Mouse (Mus musculus) gastrocnemius, postnatal 25 days (tissue): ENCODE data around the gene Mturn. TPM values are rescaled to one million over a fixed set of nuclear protein-coding genes. Genes with fewer than 3 reads are reported as not detected.
A peak's percentile ranks its signal among the peaks of the same experiment; 100 is the strongest.

ENCODE experiments used
- DNase-seq: peaks from one replicate; pipeline ENCODE4 v3.0.0; 2022
- long read RNA-seq, 2 experiments: library from polyadenylated mRNA; stranded (forward); transcript quantifications; one replicate each; pipeline ENCODE4 v2.0.0; 2021
- total RNA-seq, 2 experiments: library from RNA; stranded (reverse); gene quantifications; 1 replicate in 1 of 2; 2 replicates in 1 of 2; pipeline ENCODE4 v1.2.3; 2021

Gene Mturn
- total RNA-seq, result 1 to 10 TPM; 6.0 to 6.6 TPM
- long read RNA-seq, experiment 1, full-length matches to known transcripts, result 1 of 5 reads
- long read RNA-seq, experiment 1, partial matches to known transcripts, result 0 of 5 reads
- long read RNA-seq, experiment 1, other reads (novel, unspliced or antisense), result 4 of 5 reads
- long read RNA-seq, experiment 2, full-length matches to known transcripts, result 9 of 12 reads
- long read RNA-seq, experiment 2, partial matches to known transcripts, result 0 of 12 reads
- long read RNA-seq, experiment 2, other reads (novel, unspliced or antisense), result 3 of 12 reads

- DNase-seq, result peak; percentile 99
Measured at GRCm38 (mm10) chr6:54680891-54681745, at the start of gene Mturn. Mturn (plus strand) TSS chr6:54681624.

- DNase-seq, result no peak
Measured at GRCm38 (mm10) chr6:54639877-54640276, 41.5 kb upstream of the Mturn start.

- no peak for DNase-seq
Measured at GRCm38 (mm10) chr6:54641953-54642352, 39.5 kb upstream of the Mturn start.

GRCm38 (mm10) chr6:54643181-54643580 is 38.2 kb upstream of the Mturn start:
- DNase-seq, result no peak

- DNase-seq, result peak; percentile 26
Measured at GRCm38 (mm10) chr6:54655471-54656095, 25.8 kb upstream of the Mturn start.

- no peak for DNase-seq
Measured at GRCm38 (mm10) chr6:54657861-54658260, 23.6 kb upstream of the Mturn start.

GRCm38 (mm10) chr6:54669868-54670267 is 11.6 kb upstream of the Mturn start:
- DNase-seq, result no peak

- no peak for DNase-seq
Measured at GRCm38 (mm10) chr6:54672901-54673300, 8.5 kb upstream of the Mturn start.

- DNase-seq, result no peak
Measured at GRCm38 (mm10) chr6:54679686-54680085, 1.7 kb upstream of the Mturn start.

- no peak for DNase-seq
Measured at GRCm38 (mm10) chr6:54681746-54682428, 463 bp downstream of the Mturn start.

- no peak for DNase-seq
Measured at GRCm38 (mm10) chr6:54684085-54684484, 2.7 kb downstream of the Mturn start.

- DNase-seq, result no peak
Measured at GRCm38 (mm10) chr6:54685103-54685502, 3.7 kb downstream of the Mturn start.

- no peak for DNase-seq
Measured at GRCm38 (mm10) chr6:54685716-54686395, 4.4 kb downstream of the Mturn start.

- DNase-seq, result no peak
Measured at GRCm38 (mm10) chr6:54686946-54687737, 5.7 kb downstream of the Mturn start.

- DNase-seq, result no peak
Measured at GRCm38 (mm10) chr6:54688467-54689323, 7.3 kb downstream of the Mturn start.

GRCm38 (mm10) chr6:54689686-54690085 is 8.3 kb downstream of the Mturn start:
- DNase-seq, result no peak

GRCm38 (mm10) chr6:54690838-54691237 is 9.4 kb downstream of the Mturn start:
- no peak for DNase-seq

GRCm38 (mm10) chr6:54691368-54692116 is 10.1 kb downstream of the Mturn start:
- no peak for DNase-seq

GRCm38 (mm10) chr6:54692201-54692600 is 10.8 kb downstream of the Mturn start:
- no peak for DNase-seq
